Mouse (Mus musculus) hindbrain, embryonic 15.5 days (tissue): Measurements from ENCODE around the gene Pafah1b2. TPM values are rescaled to one million over a fixed set of nuclear protein-coding genes. Genes with fewer than 3 reads are reported as not detected.

Source experiments
- ATAC-seq: fragments of 200-750 bp; cut with Nextera tagmentation; 2 replicates; pipeline ENCODE4 v1.8.0; 2017; ENCODE audit warnings: low read depth, moderate number of reproducible peaks, moderate TSS enrichment; ENCODE audit not compliant: low FRiP score
- H3K27ac ChIP-seq: fragments of 300-500 bp; sonication (generic); replicated peaks from 2 replicates; pipeline ENCODE4 v1.5.1; 2015; ENCODE audit warnings: mild to moderate bottlenecking, inconsistent platforms
- H3K27me3 ChIP-seq: fragments of 300-500 bp; sonication (generic); 2 replicates; pipeline ENCODE4 v1.6.1; 2015; ENCODE audit warnings: control low read depth, inconsistent platforms
- H3K36me3 ChIP-seq: fragments of 300-500 bp; sonication (generic); 2 replicates; pipeline ENCODE4 v1.6.1; 2015; ENCODE audit warnings: control low read depth, inconsistent platforms
- H3K4me1 ChIP-seq: fragments of 300-500 bp; sonication (generic); replicated peaks from 2 replicates; pipeline ENCODE4 v1.6.1; 2015; ENCODE audit warnings: control low read depth, inconsistent platforms
- H3K4me2 ChIP-seq: fragments of 300-500 bp; sonication (generic); 2 replicates; pipeline ENCODE4 v1.6.1; 2015; ENCODE audit warnings: moderate library complexity, mild to moderate bottlenecking, inconsistent platforms
- H3K4me3 ChIP-seq: fragments of 300-500 bp; sonication (generic); 2 replicates; pipeline ENCODE4 v1.5.1; 2015; ENCODE audit warnings: mild to moderate bottlenecking, inconsistent platforms
- H3K9ac ChIP-seq: fragments of 300-500 bp; sonication (generic); 2 replicates; pipeline ENCODE4 v1.6.1; 2015; ENCODE audit warnings: inconsistent platforms
- H3K9me3 ChIP-seq: fragments of 300-500 bp; sonication (generic); 2 replicates; pipeline ENCODE4 v1.6.1; 2016; ENCODE audit warnings: control low read depth, inconsistent platforms
- WGBS: fragments of 180-500 bp; shearing (Covaris S2); methylation state at CpG from one replicate; pipeline ENCODE4 v1.1.7; 2015; 5-methylcytosine and 5-hydroxymethylcytosine counted together
- polyA plus RNA-seq: library from polyadenylated mRNA; unstranded; fragments of >200 nt; fragmentation: Nextera tagmentation; extraction: Ambion mirVana; gene quantifications from 2 replicates; pipeline ENCODE4 v1.2.1, GENCODE M21; 2015

The Pafah1b2 gene
- polyA plus RNA-seq, 1 experiment from 2014 or later: 258 TPM

GRCm38 (mm10) chr9:45945721-45946120 is 66.8 kb downstream of the Pafah1b2 start:
- no peak for ATAC-seq
- no peak overlapping the region for H3K4me2 ChIP-seq
- H3K27ac ChIP-seq: no peak overlapping the region
- H3K4me1 ChIP-seq: no peaks in the 10 kb centered on the region
- H3K27me3 ChIP-seq: no peaks in the 10 kb centered on the region
- 87% methylated on average over 13 of the region's 13 CpGs for whole genome bisulfite sequencing
- H3K4me3 ChIP-seq: no peak overlapping the region
- no peak overlapping the region for H3K9ac ChIP-seq
- H3K9me3 ChIP-seq: no peaks in the 10 kb centered on the region
- H3K36me3 ChIP-seq: peaks cover 84% of the 10 kb centered on the region

- Histone ChIP-seq H3K4me1 (no peaks in the 10 kb centered on the region), H3K36me3 (peaks cover 76% of the 10 kb centered on the region), H3K27ac (no peak overlapping the region), H3K9me3 (no peaks in the 10 kb centered on the region), H3K27me3 (no peaks in the 10 kb centered on the region), H3K4me2 (no peak overlapping the region), H3K4me3 (no peak overlapping the region), H3K9ac (no peak overlapping the region)
- ATAC-seq: no peak
- WGBS: 89% methylated on average over 13 of the region's 13 CpGs
These were observed 67.7 kb downstream of the Pafah1b2 start for GRCm38 (mm10) chr9:45944506-45945400.

- Histone ChIP-seq H3K4me2 (no peak overlapping the region), H3K4me3 (no peak overlapping the region), H3K9ac (no peak overlapping the region), H3K27me3 (no peaks in the 10 kb centered on the region), H3K27ac (no peak overlapping the region), H3K36me3 (peaks cover 74% of the 10 kb centered on the region), H3K4me1 (no peaks in the 10 kb centered on the region), H3K9me3 (no peaks in the 10 kb centered on the region)
- WGBS: 84% methylated on average over 8 of the region's 8 CpGs
- no peak for ATAC-seq
These were observed 68.6 kb downstream of the Pafah1b2 start for GRCm38 (mm10) chr9:45943628-45944505.

GRCm38 (mm10) chr9:45942916-45943315 is 69.6 kb downstream of the Pafah1b2 start:
- no peaks in the 10 kb centered on the region for H3K9me3 ChIP-seq
- H3K9ac ChIP-seq: no peak overlapping the region
- no peaks in the 10 kb centered on the region for H3K4me1 ChIP-seq
- ATAC-seq: no peak
- H3K4me3 ChIP-seq: no peak overlapping the region
- 93% methylated on average over 8 of the region's 8 CpGs for WGBS
- H3K27ac ChIP-seq: no peak overlapping the region
- no peaks in the 10 kb centered on the region for H3K27me3 ChIP-seq
- no peak overlapping the region for H3K4me2 ChIP-seq
- H3K36me3 ChIP-seq: peaks cover 75% of the 10 kb centered on the region

- H3K9ac ChIP-seq: no peak overlapping the region
- H3K27me3 ChIP-seq: no peaks in the 10 kb centered on the region
- WGBS: 97% methylated on average over 16 of the region's 16 CpGs
- no peak for ATAC-seq
- no peak overlapping the region for H3K4me2 ChIP-seq
- H3K4me1 ChIP-seq: no peaks in the 10 kb centered on the region
- H3K27ac ChIP-seq: no peak overlapping the region
- no peak overlapping the region for H3K4me3 ChIP-seq
- peaks cover 73% of the 10 kb centered on the region for H3K36me3 ChIP-seq
- no peaks in the 10 kb centered on the region for H3K9me3 ChIP-seq
These were observed 70.0 kb downstream of the Pafah1b2 start for GRCm38 (mm10) chr9:45942464-45942863.

GRCm38 (mm10) chr9:45941329-45941888 is 71.1 kb downstream of the Pafah1b2 start:
- H3K4me1 ChIP-seq: no peaks in the 10 kb centered on the region
- H3K27ac ChIP-seq: no peak overlapping the region
- no peak for ATAC-seq
- 59% methylated on average over 18 of the region's 18 CpGs for WGBS
- H3K9ac ChIP-seq: no peak overlapping the region
- peaks cover 63% of the 10 kb centered on the region for H3K36me3 ChIP-seq
- H3K4me3 ChIP-seq: no peak overlapping the region
- no peaks in the 10 kb centered on the region for H3K27me3 ChIP-seq
- H3K4me2 ChIP-seq: no peak overlapping the region
- no peaks in the 10 kb centered on the region for H3K9me3 ChIP-seq

- no peak overlapping the region for H3K27ac ChIP-seq
- H3K4me2 ChIP-seq: no peak overlapping the region
- H3K4me3 ChIP-seq: no peak overlapping the region
- no peaks in the 10 kb centered on the region for H3K9me3 ChIP-seq
- no peaks in the 10 kb centered on the region for H3K27me3 ChIP-seq
- H3K4me1 ChIP-seq: 0 out of 2 replicates have a peak, but pooled peaks cover 6% of the 10 kb centered on the region
- ATAC-seq: no peak
- H3K9ac ChIP-seq: no peak overlapping the region
- peaks cover 47% of the 10 kb centered on the region for H3K36me3 ChIP-seq
- 92% methylated on average over 6 of the region's 6 CpGs for WGBS
These were observed 72.7 kb downstream of the Pafah1b2 start for GRCm38 (mm10) chr9:45939794-45940193.

GRCm38 (mm10) chr9:45938952-45939637 is 73.4 kb downstream of the Pafah1b2 start:
- peaks cover 47% of the 10 kb centered on the region for H3K36me3 ChIP-seq
- 0 out of 2 replicates have a peak, but pooled peaks cover 6% of the 10 kb centered on the region for H3K4me1 ChIP-seq
- no peaks in the 10 kb centered on the region for H3K27me3 ChIP-seq
- H3K9ac ChIP-seq: no peak overlapping the region
- no peak overlapping the region for H3K4me3 ChIP-seq
- H3K4me2 ChIP-seq: no peak overlapping the region
- 0 out of 2 replicates have a peak, but pooled peaks have one; percentile 17 for ATAC-seq
- 91% methylated on average over 15 of the region's 15 CpGs for WGBS
- H3K27ac ChIP-seq: no peak overlapping the region
- no peaks in the 10 kb centered on the region for H3K9me3 ChIP-seq

- 0 out of 2 replicates have a peak, but pooled peaks cover 6% of the 10 kb centered on the region for H3K4me1 ChIP-seq
- H3K4me3 ChIP-seq: no peak overlapping the region
- H3K36me3 ChIP-seq: peaks cover 40% of the 10 kb centered on the region
- 91% methylated on average over 8 of the region's 8 CpGs for WGBS
- H3K9ac ChIP-seq: no peak overlapping the region
- no peak overlapping the region for H3K4me2 ChIP-seq
- no peaks in the 10 kb centered on the region for H3K27me3 ChIP-seq
- no peak overlapping the region for H3K27ac ChIP-seq
- no peaks in the 10 kb centered on the region for H3K9me3 ChIP-seq
- ATAC-seq: no peak
These were observed 74.4 kb downstream of the Pafah1b2 start for GRCm38 (mm10) chr9:45938088-45938487.

GRCm38 (mm10) chr9:45936883-45937282 is 75.6 kb downstream of the Pafah1b2 start:
- H3K4me1 ChIP-seq: 0 out of 2 replicates have a peak, but pooled peaks cover 6% of the 10 kb centered on the region
- no peak overlapping the region for H3K27ac ChIP-seq
- H3K36me3 ChIP-seq: peaks cover 29% of the 10 kb centered on the region
- peak; percentile 66; the same call in 1 of the 2 replicates for ATAC-seq
- no peak overlapping the region for H3K4me2 ChIP-seq
- 34% methylated on average over 3 of the region's 3 CpGs for WGBS
- no peak overlapping the region for H3K4me3 ChIP-seq
- no peaks in the 10 kb centered on the region for H3K9me3 ChIP-seq
- no peaks in the 10 kb centered on the region for H3K27me3 ChIP-seq
- H3K9ac ChIP-seq: no peak overlapping the region

- Histone ChIP-seq H3K9me3 (no peaks in the 10 kb centered on the region), H3K4me1 (0 out of 2 replicates have a peak, but pooled peaks cover 6% of the 10 kb centered on the region), H3K4me3 (no peak within 1 kb of the TSS), H3K4me2 (peak within 1 kb of the TSS; percentile 40), H3K27me3 (no peaks in the 10 kb centered on the region), H3K36me3 (peaks cover 28% of the 10 kb centered on the region), H3K9ac (no peak within 1 kb of the TSS), H3K27ac (no peak within 1 kb of the TSS)
- ATAC-seq: peak; percentile 31; the same call in 1 of the 2 replicates
- 12% methylated on average over 21 of the region's 21 CpGs for WGBS
These were observed 76.8 kb downstream of the Pafah1b2 start, which contains the start of gene Tagln for GRCm38 (mm10) chr9:45935628-45936210. TSS of gene Tagln (minus strand) at chr9:45936058.
